Mouse (Mus musculus) lung, adult 2 months (tissue): ENCODE data around the gene Arid1b.

Source experiments
- CTCF ChIP-seq: fragments of 200-500 bp; IDR thresholded peaks from 2 replicates; pipeline ENCODE4 v1.5.1; 2011; ENCODE audit warnings: mild to moderate bottlenecking, low read length, control low read depth; ENCODE audit not compliant: insufficient read depth
- POLR2A ChIP-seq: fragments of 200-500 bp; IDR thresholded peaks from 2 replicates; pipeline ENCODE4 v1.6.1; 2011; ENCODE audit warnings: low read depth, mild to moderate bottlenecking, control low read depth, low read length, borderline replicate concordance; ENCODE audit errors: extremely low read depth

DNA sequence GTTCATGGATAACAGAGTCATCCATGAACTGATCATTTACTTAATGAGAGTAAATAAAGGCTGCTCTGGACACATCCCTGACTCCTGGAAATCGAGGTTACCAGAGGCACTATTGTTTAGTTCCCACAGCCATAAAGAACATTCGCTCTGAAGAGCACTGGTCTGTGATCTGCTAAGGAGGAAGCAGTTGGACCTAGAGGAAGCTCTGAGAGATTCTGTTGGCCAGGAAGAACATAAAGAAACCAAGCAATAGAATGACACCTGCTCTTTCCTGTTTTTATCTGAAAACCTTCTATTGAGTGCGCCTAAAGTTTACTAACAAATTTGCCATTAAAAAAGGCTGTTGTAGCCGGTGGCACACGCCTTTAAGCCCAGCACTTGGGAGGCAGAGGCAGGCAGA, 94.7 kb downstream of the Arid1b start:
- TF ChIP-seq CTCF = no peak
- TF ChIP-seq POLR2A = no peak
